ENCODE assay signal across 9 mouse cellular contexts in genomic region chr9:86800600-86801163, GRCm38 (mm10). TPM values are rescaled to one million over a fixed set of nuclear protein-coding genes. Genes with fewer than 3 reads are reported as not detected.
DNase-seq lines count a peak whose midpoint lies in the region; ATAC-seq lines count a peak whose summit lies in the region.
"Had no signal": no experiment of that assay in that cellular context is flagged by ENCODE, and none has a peak within 500 bp of the region (broad histone marks: within the 10 kb centered on the region; RNA-seq: fewer than 3 reads in every experiment).

No protein-coding gene starts in this region.

- no peak overlapping the region for H3K27ac ChIP-seq in midbrain, embryonic 11.5 days (ENCODE audit: low read depth, low read length)
- H3K27ac ChIP-seq in midbrain, embryonic 10.5 days (replicated peaks), result no peak overlapping the region
- H3K27ac ChIP-seq: heart, embryonic 15.5 days had no signal

- peak; percentile 63; the same call in 1 of the 2 replicates for ATAC-seq in midbrain, embryonic 11.5 days (ENCODE audit: low FRiP score)
- ATAC-seq in hematopoietic stem cell, adult 5-6 weeks (replicated peaks in 1 of 2; ENCODE audit: insufficient read depth in 1 of 2, low FRiP score in 2 of 2, low TSS enrichment in 1 of 2, low read depth in 1 of 2, poor library complexity in 2 of 2, severe bottlenecking in 2 of 2), result peak; percentile 49 to 58; a peak in 3 of 4 replicates

- no peaks in the 10 kb centered on the region for H3K9me3 ChIP-seq in midbrain, embryonic 11.5 days (ENCODE audit: control insufficient read depth, low read length)
- no peaks in the 10 kb centered on the region for H3K9me3 ChIP-seq in midbrain, embryonic 10.5 days (replicated peaks)
- H3K9me3 ChIP-seq: heart, embryonic 15.5 days had no signal

- no peak overlapping the region for H3K9ac ChIP-seq in midbrain, embryonic 11.5 days (ENCODE audit: low read length)
- H3K9ac ChIP-seq: heart, embryonic 15.5 days had no signal

- H3K4me1 ChIP-seq in midbrain, embryonic 11.5 days (ENCODE audit: control insufficient read depth, insufficient read depth, low read length), result no peaks in the 10 kb centered on the region
- no peaks in the 10 kb centered on the region for H3K4me1 ChIP-seq in midbrain, embryonic 10.5 days
- H3K4me1 ChIP-seq: heart, embryonic 15.5 days had no signal

- H3K36me3 ChIP-seq in midbrain, embryonic 11.5 days (ENCODE audit: control insufficient read depth, insufficient read depth, low read length), result no peaks in the 10 kb centered on the region
- H3K36me3 ChIP-seq in midbrain, embryonic 10.5 days, result no peaks in the 10 kb centered on the region

- no peaks in the 10 kb centered on the region for H3K27me3 ChIP-seq in midbrain, embryonic 11.5 days (ENCODE audit: control insufficient read depth, insufficient read depth, low read length)
- H3K27me3 ChIP-seq in midbrain, embryonic 10.5 days (ENCODE audit: low read depth, poor library complexity, severe bottlenecking), result no peaks in the 10 kb centered on the region
- H3K27me3 ChIP-seq: heart, embryonic 15.5 days had no signal

- H3K4me2 ChIP-seq in midbrain, embryonic 11.5 days, result no peak overlapping the region
- H3K4me2 ChIP-seq: heart, embryonic 15.5 days had no signal

- WGBS in midbrain, embryonic 11.5 days, result 20% methylated on average over 3 of the region's 3 CpGs
- WGBS in midbrain, embryonic 10.5 days, result 24% methylated on average over 3 of the region's 3 CpGs

- H3K4me3 ChIP-seq in midbrain, embryonic 11.5 days (ENCODE audit: low read depth, low read length), result no peak overlapping the region
- H3K4me3 ChIP-seq in midbrain, embryonic 10.5 days, result no peak overlapping the region
- H3K4me3 ChIP-seq: heart, embryonic 15.5 days had no signal

- peak; percentile 31 to 79 for DNase-seq in adrenal gland, adult (ENCODE audit: inconsistent age in 2 of 2, low spot score in 1 of 2)
- no peak for DNase-seq in adrenal gland, postnatal 4 days (ENCODE audit: low spot score in 2 of 2)
- peak; percentile 89 for DNase-seq in midbrain, embryonic 11.5 days (ENCODE audit: low spot score, missing footprints)
- DNase-seq in midbrain, embryonic 10.5 days (ENCODE audit: low spot score), result no peak
- peak; percentile 31 for DNase-seq in lung, postnatal 36 days
- DNase-seq in spleen, adult 12 weeks (ENCODE audit: low spot score), result no peak
- no peak for DNase-seq in T-cell, adult 2 months (ENCODE audit: low spot score)

RNA-seq across cellular contexts. Expression of gene Prss35, which starts 57.2 kb away (rescaled TPM):
- 100 to 1,000 TPM in 1 of 2 experiments, 10 to 100 TPM in 1; 97.7 to 108 TPM for total RNA-seq in adrenal gland, postnatal 4 days (2021)
- polyA plus RNA-seq in midbrain, embryonic 11.5 days (2014; fragmentation: Nextera tagmentation; extraction: Ambion mirVana), result 1.4 and 1.9 TPM in 2 replicates
- 1.8 and 2.0 TPM in 2 replicates for polyA plus RNA-seq in midbrain, embryonic 10.5 days (2016; fragmentation: Nextera tagmentation; extraction: Ambion mirVana)
- total RNA-seq in hematopoietic stem cell, adult 5-6 weeks (2017), result not detected in 2 replicates

Comparison
In these comparisons a context has a peak if more than half of its experiments do, and no peak if none do; other contexts are left out.
1. DNase-seq: peak in adrenal gland, adult (2 of 2), midbrain, embryonic 11.5 days (single experiment) and lung, postnatal 36 days (single experiment); none in adrenal gland, postnatal 4 days (0 of 2), midbrain, embryonic 10.5 days (single experiment), spleen, adult 12 weeks (single experiment) and T-cell, adult 2 months (single experiment).
2. RNA of gene Prss35, which starts 57.2 kb away (total RNA-seq): 97.7 to 108 TPM in adrenal gland, postnatal 4 days; not detected in hematopoietic stem cell, adult 5-6 weeks; every median in the first group is over 10 times any median in the second.